Mouse (Mus musculus) T-cell, adult 2 months (primary cell): ENCODE measurements around the gene Mcl1.
"Not testable (repeated sequence)": the region's sequence is repeated elsewhere in the genome, so short reads cannot be mapped to it uniquely, and the experiment has no call there.

Source experiments
- DNase-seq: peaks from one replicate; pipeline ENCODE4 v3.0.0; 2022; ENCODE audit warnings: low spot score

The Mcl1 gene

GRCm38 (mm10) chr3:95686492-95687167 lies 28.0 kb downstream of the Mcl1 start:
- DNase-seq = no peak

GRCm38 (mm10) chr3:95687168-95687523 lies 28.6 kb downstream of the Mcl1 start:
- no peak for DNase-seq

- DNase-seq = peak; percentile 50
These were observed 29.2 kb downstream of the Mcl1 start, which contains the start of gene Adamtsl4 for GRCm38 (mm10) chr3:95687524-95688421. TSS of gene Adamtsl4 (minus strand) at chr3:95687917.

GRCm38 (mm10) chr3:95689171-95689915 lies 30.8 kb downstream of the Mcl1 start:
- DNase-seq = no peak

GRCm38 (mm10) chr3:95689940-95690339 lies 31.4 kb downstream of the Mcl1 start:
- no peak for DNase-seq

GRCm38 (mm10) chr3:95690552-95690951 lies 32.0 kb downstream of the Mcl1 start:
- DNase-seq = not testable (repeated sequence)

- DNase-seq = no peak
These were observed 34.1 kb downstream of the Mcl1 start for GRCm38 (mm10) chr3:95692677-95693076.

GRCm38 (mm10) chr3:95693821-95694807 lies 35.5 kb downstream of the Mcl1 start:
- DNase-seq = no peak

GRCm38 (mm10) chr3:95694808-95695703 lies 36.5 kb downstream of the Mcl1 start:
- DNase-seq = no peak

GRCm38 (mm10) chr3:95695796-95696195 lies 37.2 kb downstream of the Mcl1 start:
- DNase-seq = no peak

GRCm38 (mm10) chr3:95696360-95696759 lies 37.8 kb downstream of the Mcl1 start:
- DNase-seq = no peak

- DNase-seq = no peak
These were observed 39.7 kb downstream of the Mcl1 start for GRCm38 (mm10) chr3:95698286-95698685.

- DNase-seq = no peak
These were observed 41.7 kb downstream of the Mcl1 start for GRCm38 (mm10) chr3:95700233-95700681.

GRCm38 (mm10) chr3:95701085-95701484 lies 42.5 kb downstream of the Mcl1 start:
- no peak for DNase-seq

GRCm38 (mm10) chr3:95701877-95702540 lies 43.4 kb downstream of the Mcl1 start:
- no peak for DNase-seq

- no peak for DNase-seq
These were observed 44.7 kb downstream of the Mcl1 start for GRCm38 (mm10) chr3:95703276-95703675.

- DNase-seq = no peak
These were observed 46.0 kb downstream of the Mcl1 start for GRCm38 (mm10) chr3:95704612-95705011.

GRCm38 (mm10) chr3:95706273-95706672 lies 47.7 kb downstream of the Mcl1 start:
- DNase-seq = no peak

- peak; percentile 68 for DNase-seq
These were observed 48.9 kb downstream of the Mcl1 start for GRCm38 (mm10) chr3:95707497-95707896.

- DNase-seq = peak; percentile 39
These were observed 50.5 kb downstream of the Mcl1 start for GRCm38 (mm10) chr3:95709044-95709443.
